Mouse (Mus musculus): ENCODE results near the gene Lta.

Lta gene

GRCm38 (mm10) chr17:35164568-35165450 is 40.3 kb downstream of the Lta start, which contains the start of gene Prrc2a:
Prrc2a (minus strand) TSS chr17:35164897.
- TF ChIP-seq GATA4 (IDR thresholded peaks at IDR 0.05; ENCODE audit: insufficient replicate concordance, low read length) = peak; percentile 58; the same call in 1 of the 2 replicates

- TF ChIP-seq GATA4 (IDR thresholded peaks at IDR 0.05; ENCODE audit: insufficient replicate concordance, low read length) = no peak
Observed at GRCm38 (mm10) chr17:35164218-35164567, 41.0 kb downstream of the Lta start.

GRCm38 (mm10) chr17:35163326-35164081 is 41.6 kb downstream of the Lta start:
- TF ChIP-seq GATA4 (IDR thresholded peaks at IDR 0.05; ENCODE audit: insufficient replicate concordance, low read length) = no peak

GRCm38 (mm10) chr17:35162730-35163129 is 42.4 kb downstream of the Lta start:
- no peak for TF ChIP-seq GATA4 (IDR thresholded peaks at IDR 0.05; ENCODE audit: insufficient replicate concordance, low read length)

GRCm38 (mm10) chr17:35162121-35162520 is 43.0 kb downstream of the Lta start:
- TF ChIP-seq GATA4 (IDR thresholded peaks at IDR 0.05; ENCODE audit: insufficient replicate concordance, low read length) = no peak

GRCm38 (mm10) chr17:35161421-35161820 is 43.7 kb downstream of the Lta start:
- TF ChIP-seq GATA4 (IDR thresholded peaks at IDR 0.05; ENCODE audit: insufficient replicate concordance, low read length) = no peak

- no peak for TF ChIP-seq GATA4 (IDR thresholded peaks at IDR 0.05; ENCODE audit: insufficient replicate concordance, low read length)
Observed at GRCm38 (mm10) chr17:35159638-35160037, 45.5 kb downstream of the Lta start.

GRCm38 (mm10) chr17:35158850-35159593 is 46.1 kb downstream of the Lta start:
- TF ChIP-seq GATA4 (IDR thresholded peaks at IDR 0.05; ENCODE audit: insufficient replicate concordance, low read length) = no peak

- no peak for TF ChIP-seq GATA4 (IDR thresholded peaks at IDR 0.05; ENCODE audit: insufficient replicate concordance, low read length)
Observed at GRCm38 (mm10) chr17:35157661-35158175, 47.4 kb downstream of the Lta start.

- no peak for TF ChIP-seq GATA4 (IDR thresholded peaks at IDR 0.05; ENCODE audit: insufficient replicate concordance, low read length)
Observed at GRCm38 (mm10) chr17:35157254-35157653, 47.9 kb downstream of the Lta start.

- TF ChIP-seq GATA4 (IDR thresholded peaks at IDR 0.05; ENCODE audit: insufficient replicate concordance, low read length) = no peak
Observed at GRCm38 (mm10) chr17:35156461-35157200, 48.5 kb downstream of the Lta start.

- no peak for TF ChIP-seq GATA4 (IDR thresholded peaks at IDR 0.05; ENCODE audit: insufficient replicate concordance, low read length)
Observed at GRCm38 (mm10) chr17:35155451-35155850, 49.7 kb downstream of the Lta start.

- TF ChIP-seq GATA4 (IDR thresholded peaks at IDR 0.05; ENCODE audit: insufficient replicate concordance, low read length) = no peak
Observed at GRCm38 (mm10) chr17:35154616-35155015, 50.5 kb downstream of the Lta start.

GRCm38 (mm10) chr17:35153931-35154330 is 51.2 kb downstream of the Lta start:
- no peak for TF ChIP-seq GATA4 (IDR thresholded peaks at IDR 0.05; ENCODE audit: insufficient replicate concordance, low read length)
